Mouse (Mus musculus) E14TG2a.4 (cell line): ENCODE data around the gene Atad3a.

ENCODE experiments used
- H3K27me3 ChIP-seq: 2 replicates; pipeline ENCODE4 v1.6.1; 2014; ENCODE audit warnings: low read length, control low read depth; ENCODE audit not compliant: insufficient read depth
- H3K36me3 ChIP-seq: 2 replicates; pipeline ENCODE4 v1.6.1; 2014; ENCODE audit warnings: low read length, control low read depth; ENCODE audit not compliant: insufficient read depth
- H3K4me1 ChIP-seq: replicated peaks from 2 replicates; pipeline ENCODE4 v1.6.1; 2014; ENCODE audit warnings: low read depth, low read length, control low read depth
- H3K4me3 ChIP-seq: replicated peaks from 2 replicates; pipeline ENCODE4 v1.5.1; 2014; ENCODE audit warnings: mild to moderate bottlenecking, low read length
- H3K9me3 ChIP-seq: 2 replicates; pipeline ENCODE4 v1.6.1; 2014; ENCODE audit warnings: low read length, control low read depth
- CTCF ChIP-seq: conservative IDR thresholded peaks from 2 replicates; pipeline ENCODE4 v1.5.1; 2014; ENCODE audit warnings: low read length
- NANOG ChIP-seq: IDR thresholded peaks from 2 replicates; pipeline ENCODE4 v1.6.1; 2014; ENCODE audit warnings: borderline replicate concordance, low read length, mixed read lengths
- POU5F1 ChIP-seq: IDR thresholded peaks from 2 replicates; pipeline ENCODE4 v1.6.1; 2014; ENCODE audit warnings: low read length, borderline replicate concordance

Atad3a gene

DNA sequence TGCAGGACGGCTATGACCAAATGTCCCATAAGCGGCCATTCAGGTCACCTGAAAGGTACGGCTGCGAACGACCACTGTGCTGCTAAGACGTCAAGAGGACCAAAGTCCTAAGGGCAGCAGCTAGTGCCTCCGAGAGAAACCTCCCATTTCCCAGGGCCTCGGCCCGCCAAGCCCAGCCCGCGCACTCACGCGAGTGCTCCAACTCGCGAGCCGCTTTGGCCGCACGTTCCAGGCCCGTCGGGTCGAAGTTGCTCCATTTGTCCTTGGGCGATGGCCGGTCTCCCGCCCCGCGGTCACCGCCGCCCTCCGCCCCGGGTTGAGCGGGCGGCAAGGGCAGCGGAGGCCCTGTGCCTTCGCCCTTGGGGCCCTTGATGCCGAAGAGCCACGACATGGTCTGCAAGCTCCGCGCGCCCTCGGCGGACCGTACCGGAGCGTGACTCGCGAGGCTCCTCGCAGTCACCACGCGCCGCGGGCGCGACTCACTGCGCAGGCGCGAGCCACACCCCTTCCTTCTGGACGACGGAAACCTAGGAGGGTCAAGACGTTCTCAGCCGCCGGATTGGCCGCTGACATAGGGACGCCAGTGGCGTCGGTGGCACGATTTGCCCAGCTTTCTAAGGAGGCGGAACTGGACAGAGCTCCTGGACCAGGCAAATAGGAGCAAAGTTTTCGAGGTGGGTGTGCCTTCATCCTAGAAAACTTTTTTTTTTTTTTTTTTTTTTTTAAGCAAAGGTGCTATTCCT is at the start of gene Atad3a:
TSS of gene Atad3a (minus strand) at position 481 of the 743 bp plus-strand sequence.
- Histone ChIP-seq H3K4me3 (peak within 1 kb of the TSS; percentile 99), H3K4me1 (peaks cover 54% of the 10 kb centered on the region), H3K27me3 (no peaks in the 10 kb centered on the region), H3K9me3 (no peaks in the 10 kb centered on the region), H3K36me3 (peaks cover 36% of the 10 kb centered on the region)
- TF ChIP-seq CTCF (no peak), NANOG (no peak), POU5F1 (no peak)

DNA sequence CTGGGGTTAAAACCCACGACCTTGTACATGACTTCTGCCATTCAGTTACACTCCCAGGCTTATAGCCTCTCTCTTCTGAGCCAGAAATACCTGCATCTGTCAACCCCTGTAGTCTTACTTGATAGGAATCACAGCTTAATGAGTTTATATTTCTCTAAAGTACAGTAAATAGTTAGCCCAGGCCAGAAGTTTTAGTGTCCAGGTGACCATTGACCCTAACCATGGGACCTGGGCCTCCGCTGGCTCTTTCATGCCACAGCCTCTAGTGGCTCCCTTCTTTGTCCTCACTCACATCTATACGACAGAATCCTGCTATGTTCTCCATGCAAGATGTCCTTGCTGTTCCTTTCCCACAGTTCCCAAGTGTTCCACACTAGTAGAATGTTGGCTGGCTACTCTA is 46.9 kb upstream of the Atad3a start:
- H3K27me3 ChIP-seq, result no peaks in the 10 kb centered on the region
- H3K4me1 ChIP-seq, result peaks cover 36% of the 10 kb centered on the region
- no peak overlapping the region for H3K4me3 ChIP-seq
- peaks cover 74% of the 10 kb centered on the region for H3K36me3 ChIP-seq
- H3K9me3 ChIP-seq, result no peaks in the 10 kb centered on the region
- no peak for TF ChIP-seq CTCF
- TF ChIP-seq POU5F1, result no peak
- TF ChIP-seq NANOG, result no peak

- Histone ChIP-seq H3K4me1 (peaks cover 22% of the 10 kb centered on the region), H3K4me3 (peak overlapping the region; percentile 98), H3K9me3 (no peaks in the 10 kb centered on the region), H3K36me3 (peaks cover 43% of the 10 kb centered on the region), H3K27me3 (no peaks in the 10 kb centered on the region)
- no peak for TF ChIP-seq CTCF
- TF ChIP-seq POU5F1, result no peak
- no peak for TF ChIP-seq NANOG
Measured at GRCm38 (mm10) chr4:155803340-155804041, 42.6 kb upstream of the Atad3a start.

GRCm38 (mm10) chr4:155802741-155803339 is 41.9 kb upstream of the Atad3a start, which contains the start of gene Mrpl20:
TSS of gene Mrpl20 (plus strand) at chr4:155802878.
- H3K4me3 ChIP-seq, result peak within 1 kb of the TSS; percentile 98
- H3K36me3 ChIP-seq, result peaks cover 37% of the 10 kb centered on the region

DNA sequence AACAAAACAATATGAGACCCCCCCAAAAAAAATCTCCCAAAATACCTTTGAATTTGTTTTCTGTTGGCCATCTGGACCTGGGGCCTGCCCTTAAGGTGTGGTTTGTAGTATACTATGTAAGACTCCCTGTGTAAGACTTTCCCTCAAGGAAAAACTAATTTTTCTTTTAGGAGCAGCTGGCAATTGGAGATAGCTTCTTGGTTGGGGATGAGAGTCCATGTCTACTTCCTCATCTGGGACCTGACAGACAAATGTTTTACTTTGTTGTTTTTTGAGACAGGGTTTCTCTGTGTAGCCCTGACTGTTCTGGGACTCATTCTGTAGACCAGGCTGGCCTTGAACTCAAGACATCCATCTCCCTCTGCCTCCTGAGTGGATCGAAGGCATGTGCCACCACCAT is 41.2 kb upstream of the Atad3a start:
- no peak overlapping the region for H3K4me3 ChIP-seq
- peaks cover 29% of the 10 kb centered on the region for H3K36me3 ChIP-seq
- H3K27me3 ChIP-seq, result no peaks in the 10 kb centered on the region
- no peaks in the 10 kb centered on the region for H3K9me3 ChIP-seq
- TF ChIP-seq POU5F1 (no peak), CTCF (no peak), NANOG (no peak)
- peaks cover 19% of the 10 kb centered on the region for H3K4me1 ChIP-seq

More at GRCm38 (mm10) chr4:155802741-155803339, 41.9 kb upstream of the Atad3a start, which contains the start of gene Mrpl20:
- Histone ChIP-seq H3K4me1 (peaks cover 19% of the 10 kb centered on the region), H3K27me3 (no peaks in the 10 kb centered on the region), H3K9me3 (no peaks in the 10 kb centered on the region)
- TF ChIP-seq CTCF (0 out of 2 replicates have a peak, but pooled peaks have one; percentile 9), NANOG (no peak)

DNA sequence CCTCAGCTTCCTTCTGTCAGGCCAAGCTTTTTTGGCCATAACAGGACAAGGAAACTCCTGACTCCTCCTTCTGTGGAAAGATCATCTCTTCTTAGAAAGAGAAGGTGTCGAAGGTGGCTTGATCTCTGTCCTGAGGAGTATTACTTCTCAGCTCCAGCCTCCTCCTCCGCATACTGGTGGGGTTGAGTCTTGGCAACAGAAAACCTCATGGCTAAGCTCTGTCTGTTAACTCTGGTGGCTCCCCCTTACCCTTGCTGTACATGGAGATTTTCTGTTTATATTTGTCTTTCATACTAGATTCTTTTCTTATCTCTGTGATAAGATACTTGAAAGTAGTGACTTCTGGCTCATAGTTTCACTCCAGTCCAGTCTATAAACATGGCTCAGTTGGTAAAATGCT is 32.8 kb upstream of the Atad3a start:
- Histone ChIP-seq H3K27me3 (peaks cover 35% of the 10 kb centered on the region), H3K4me3 (no peak overlapping the region), H3K9me3 (no peaks in the 10 kb centered on the region), H3K4me1 (peaks cover 21% of the 10 kb centered on the region), H3K36me3 (no peaks in the 10 kb centered on the region)
- no peak for TF ChIP-seq CTCF
- TF ChIP-seq POU5F1, result no peak
- no peak for TF ChIP-seq NANOG

DNA sequence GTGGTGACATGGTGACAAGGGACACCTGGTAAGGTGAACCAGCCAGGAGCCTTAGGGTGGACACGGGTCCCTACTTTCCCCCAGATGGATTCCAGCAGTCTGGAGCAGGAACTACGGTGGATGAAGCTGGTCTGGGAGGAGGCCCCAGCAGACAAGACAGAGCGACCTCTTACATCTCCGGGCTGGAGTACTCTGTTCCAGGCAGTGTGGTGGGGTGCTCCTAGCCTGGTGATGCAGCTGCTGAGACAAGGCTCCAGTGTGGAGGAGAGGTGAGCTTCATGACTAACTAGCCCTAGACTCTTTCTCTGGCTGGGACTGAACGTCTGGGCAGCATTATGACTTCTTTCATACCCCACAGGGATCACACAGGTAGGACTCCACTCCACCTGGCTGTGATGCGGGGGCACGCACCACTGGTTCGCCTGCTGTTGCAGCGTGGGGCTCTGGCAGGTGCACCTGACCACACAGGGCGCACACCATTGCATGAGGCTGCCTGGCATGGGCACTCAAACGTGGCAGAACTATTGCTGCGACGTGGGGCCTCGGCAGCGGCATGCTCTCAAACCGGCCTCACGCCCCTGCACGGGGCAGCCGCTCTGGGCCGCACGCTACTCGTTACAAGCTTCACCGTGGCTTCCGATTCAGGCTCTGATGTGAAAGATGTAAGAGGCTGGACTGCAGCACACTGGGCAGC is 30.5 kb upstream of the Atad3a start:
- Histone ChIP-seq H3K4me1 (peaks cover 21% of the 10 kb centered on the region), H3K27me3 (peaks cover 38% of the 10 kb centered on the region), H3K4me3 (peak overlapping the region; percentile 77), H3K9me3 (no peaks in the 10 kb centered on the region), H3K36me3 (no peaks in the 10 kb centered on the region)
- TF ChIP-seq CTCF, result no peak
- no peak for TF ChIP-seq POU5F1
- TF ChIP-seq NANOG, result no peak

DNA sequence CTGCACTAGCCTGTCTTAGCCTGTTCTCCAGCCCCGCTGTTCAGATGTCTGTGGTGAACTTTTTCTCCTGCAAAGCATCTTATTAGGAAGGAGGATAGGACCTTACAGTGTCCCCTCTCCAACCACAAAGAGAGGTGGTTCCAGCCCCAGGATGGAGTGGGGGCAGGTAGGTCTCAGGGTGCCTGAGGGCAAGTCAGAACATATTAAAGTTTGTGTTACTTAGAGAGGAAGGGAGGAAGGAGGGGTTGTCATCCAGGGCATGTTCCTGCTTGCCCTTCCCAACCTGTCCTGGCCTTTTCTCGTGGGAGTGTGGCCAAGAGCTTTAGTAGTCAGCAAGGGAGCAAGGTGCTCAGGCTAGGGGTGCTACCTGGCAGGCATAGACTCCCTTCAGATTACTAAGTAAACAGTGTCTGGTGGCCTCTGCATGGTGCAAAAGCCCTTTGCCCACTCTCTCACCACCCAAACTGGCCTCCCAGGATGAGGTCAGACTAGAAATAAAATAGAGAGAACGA is 29.8 kb upstream of the Atad3a start:
- peaks cover 33% of the 10 kb centered on the region for H3K27me3 ChIP-seq
- H3K9me3 ChIP-seq, result no peaks in the 10 kb centered on the region
- no peak overlapping the region for H3K4me3 ChIP-seq
- H3K36me3 ChIP-seq, result no peaks in the 10 kb centered on the region
- no peak for TF ChIP-seq NANOG
- no peak for TF ChIP-seq CTCF
- peaks cover 22% of the 10 kb centered on the region for H3K4me1 ChIP-seq
